Comparison of ENCODE assay signal across 23 mouse cellular contexts in genomic region chr11:119507772-119508171, GRCm38 (mm10). TPM values are rescaled to one million over a fixed set of nuclear protein-coding genes. Genes with fewer than 3 reads are reported as not detected.
DNase-seq lines count a peak whose midpoint lies in the region; ATAC-seq and TF ChIP-seq lines count a peak whose summit lies in the region.
"Had no signal": no experiment of that assay in that cellular context is flagged by ENCODE, and none has a peak within 500 bp of the region (broad histone marks: within the 10 kb centered on the region; RNA-seq: fewer than 3 reads in every experiment).

No protein-coding gene starts in this region.

- no peak for TF ChIP-seq CTCF in midbrain, postnatal 0 days (IDR thresholded peaks at IDR 0.05)
- no peak for TF ChIP-seq CTCF in thymus, adult 2 months (IDR thresholded peaks at IDR 0.05; ENCODE audit: borderline replicate concordance, control insufficient read depth, extremely low read depth, insufficient read depth, low read length, poor library complexity)

- no peak for ATAC-seq in hindbrain, embryonic 14.5 days (ENCODE audit: low FRiP score)
- ATAC-seq in midbrain, embryonic 12.5 days (ENCODE audit: low FRiP score, low read depth) = no peak
- no peak for ATAC-seq in midbrain, postnatal 0 days (ENCODE audit: low FRiP score)
- ATAC-seq: forebrain, embryonic 14.5 days; hindbrain, postnatal 0 days had no signal

- 0 out of 2 replicates have a peak overlapping the region, but pooled peaks have one; percentile 2 for H3K4me3 ChIP-seq in hindbrain, embryonic 10.5 days
- H3K4me3 ChIP-seq in hindbrain, embryonic 14.5 days (replicated peaks; ENCODE audit: low read length) = no peak overlapping the region
- no peak overlapping the region for H3K4me3 ChIP-seq in midbrain, embryonic 12.5 days
- no peak overlapping the region for H3K4me3 ChIP-seq in midbrain, postnatal 0 days (ENCODE audit: low read depth, low read length)
- H3K4me3 ChIP-seq in thymus, adult 2 months (ENCODE audit: control insufficient read depth, insufficient read depth, low read length) = no peak overlapping the region
- H3K4me3 ChIP-seq: embryonic facial prominence, embryonic 12.5 days; erythroblast, embryonic 14.5 days; heart, embryonic 12.5 days; limb, embryonic 13.5 days; lung, embryonic 15.5 days had no signal

- H3K36me3 ChIP-seq in hindbrain, embryonic 10.5 days = peaks cover 60% of the 10 kb centered on the region
- peaks cover 45% of the 10 kb centered on the region for H3K36me3 ChIP-seq in hindbrain, embryonic 14.5 days (replicated peaks; ENCODE audit: control insufficient read depth, insufficient read depth)
- peaks cover 53% of the 10 kb centered on the region for H3K36me3 ChIP-seq in midbrain, embryonic 12.5 days
- peaks cover 27% of the 10 kb centered on the region for H3K36me3 ChIP-seq in midbrain, postnatal 0 days (ENCODE audit: insufficient read depth, low read length)
- peaks cover 11% of the 10 kb centered on the region for H3K36me3 ChIP-seq in thymus, adult 2 months (ENCODE audit: control insufficient read depth, insufficient read depth, low read length)

- no peak for DNase-seq in hindbrain, embryonic 10.5 days (ENCODE audit: low spot score)
- DNase-seq in hindbrain, embryonic 14.5 days (ENCODE audit: low spot score) = no peak
- DNase-seq in midbrain, postnatal 0 days (ENCODE audit: low spot score) = no peak
- peak; percentile 85 for DNase-seq in layer of hippocampus, adult 9-11 months
- DNase-seq in telencephalon, adult 2 months (ENCODE audit: low read depth, low spot score) = peak; percentile 79
- no peak for DNase-seq in thymus, adult 2 months
- DNase-seq: adrenal gland, postnatal 36 days; B cell, adult 2 months; cerebellum, adult 2 months; heart, adult 11 months; heart, postnatal 14 days; kidney, adult 11 months; spleen, adult 18-20 months had no signal

- H3K9ac ChIP-seq in hindbrain, embryonic 14.5 days = no peak overlapping the region
- no peak overlapping the region for H3K9ac ChIP-seq in midbrain, embryonic 12.5 days (replicated peaks)
- no peak overlapping the region for H3K9ac ChIP-seq in midbrain, postnatal 0 days (replicated peaks; ENCODE audit: low read length, poor library complexity, severe bottlenecking)
- H3K9ac ChIP-seq: embryonic facial prominence, embryonic 12.5 days; heart, embryonic 12.5 days; limb, embryonic 13.5 days; liver, embryonic 14.5 days; lung, embryonic 15.5 days had no signal

- no peaks in the 10 kb centered on the region for H3K9me3 ChIP-seq in hindbrain, embryonic 10.5 days
- no peaks in the 10 kb centered on the region for H3K9me3 ChIP-seq in hindbrain, embryonic 14.5 days (ENCODE audit: control insufficient read depth, low read length)
- no peaks in the 10 kb centered on the region for H3K9me3 ChIP-seq in midbrain, embryonic 12.5 days
- no peaks in the 10 kb centered on the region for H3K9me3 ChIP-seq in midbrain, postnatal 0 days (ENCODE audit: low read length)
- H3K9me3 ChIP-seq: embryonic facial prominence, embryonic 12.5 days; heart, embryonic 12.5 days; limb, embryonic 13.5 days; lung, embryonic 15.5 days had no signal

- H3K4me2 ChIP-seq in hindbrain, embryonic 14.5 days (replicated peaks) = no peak overlapping the region
- H3K4me2 ChIP-seq in midbrain, embryonic 12.5 days (replicated peaks) = no peak overlapping the region
- no peak overlapping the region for H3K4me2 ChIP-seq in midbrain, postnatal 0 days (ENCODE audit: low read depth, low read length, poor library complexity, severe bottlenecking)
- H3K4me2 ChIP-seq: embryonic facial prominence, embryonic 12.5 days; heart, embryonic 12.5 days; limb, embryonic 13.5 days; lung, embryonic 15.5 days had no signal

- TF ChIP-seq POLR2A in thymus, adult 2 months (IDR thresholded peaks at IDR 0.05; ENCODE audit: control insufficient read depth, extremely low read depth, insufficient read depth, low read length, poor library complexity) = no peak

- H3K27ac ChIP-seq in hindbrain, embryonic 10.5 days = no peak overlapping the region
- H3K27ac ChIP-seq in hindbrain, embryonic 14.5 days = no peak overlapping the region
- H3K27ac ChIP-seq in midbrain, embryonic 12.5 days (replicated peaks) = 0 out of 2 replicates have a peak overlapping the region, but pooled peaks have one; percentile 76
- H3K27ac ChIP-seq in midbrain, postnatal 0 days (ENCODE audit: low read depth, low read length) = no peak overlapping the region
- H3K27ac ChIP-seq in thymus, adult 2 months (ENCODE audit: control insufficient read depth, insufficient read depth, low read length) = no peak overlapping the region
- H3K27ac ChIP-seq: embryonic facial prominence, embryonic 12.5 days; hindbrain, postnatal 0 days; limb, embryonic 13.5 days; liver, embryonic 14.5 days; lung, embryonic 15.5 days had no signal

- peaks cover 6% of the 10 kb centered on the region for H3K27me3 ChIP-seq in hindbrain, embryonic 10.5 days (ENCODE audit: insufficient read depth, poor library complexity, severe bottlenecking)
- no peaks in the 10 kb centered on the region for H3K27me3 ChIP-seq in hindbrain, embryonic 14.5 days (ENCODE audit: control insufficient read depth, insufficient read depth, low read length)
- H3K27me3 ChIP-seq in midbrain, embryonic 12.5 days = 0 out of 2 replicates have a peak, but pooled peaks cover 7% of the 10 kb centered on the region
- no peaks in the 10 kb centered on the region for H3K27me3 ChIP-seq in midbrain, postnatal 0 days (ENCODE audit: insufficient read depth, low read length)
- H3K27me3 ChIP-seq in thymus, adult 2 months (ENCODE audit: control insufficient read depth, insufficient read depth, low read length) = no peaks in the 10 kb centered on the region
- H3K27me3 ChIP-seq: embryonic facial prominence, embryonic 12.5 days; heart, embryonic 12.5 days; limb, embryonic 13.5 days; lung, embryonic 15.5 days had no signal

- WGBS in hindbrain, embryonic 10.5 days = 84% methylated on average over 8 of the region's 8 CpGs
- 87% methylated on average over 8 of the region's 8 CpGs for WGBS in hindbrain, embryonic 14.5 days
- WGBS in midbrain, embryonic 12.5 days = 87% methylated on average over 8 of the region's 8 CpGs
- 83% methylated on average over 8 of the region's 8 CpGs for WGBS in midbrain, postnatal 0 days
- 93% methylated on average over 8 of the region's 8 CpGs for WGBS in thymus, adult 2 months

- H3K4me1 ChIP-seq in hindbrain, embryonic 10.5 days (replicated peaks) = peaks cover 50% of the 10 kb centered on the region
- peaks cover 3% of the 10 kb centered on the region; the same call in 1 of the 2 replicates for H3K4me1 ChIP-seq in hindbrain, embryonic 14.5 days (replicated peaks; ENCODE audit: control insufficient read depth, insufficient read depth, low read length)
- peaks cover 37% of the 10 kb centered on the region for H3K4me1 ChIP-seq in midbrain, embryonic 12.5 days
- H3K4me1 ChIP-seq in midbrain, postnatal 0 days (ENCODE audit: insufficient read depth, low read length) = no peaks in the 10 kb centered on the region
- no peaks in the 10 kb centered on the region for H3K4me1 ChIP-seq in thymus, adult 2 months (replicated peaks; ENCODE audit: control insufficient read depth, insufficient read depth, low read length)
- H3K4me1 ChIP-seq: lung, embryonic 15.5 days had no signal

RNA-seq across cellular contexts. Expression of gene Endov, which starts 16.6 kb away (rescaled TPM):
- polyA plus RNA-seq in hindbrain, embryonic 10.5 days (2016; fragmentation: Nextera tagmentation; extraction: Ambion mirVana) = 21.4 and 23.4 TPM in 2 replicates
- polyA plus RNA-seq in hindbrain, embryonic 14.5 days (2014; fragmentation: Nextera tagmentation; extraction: Ambion mirVana) = 11.4 and 15.9 TPM in 2 replicates
- 24.9 and 25.1 TPM in 2 replicates for polyA plus RNA-seq in midbrain, embryonic 12.5 days (2016; fragmentation: Nextera tagmentation; extraction: Ambion mirVana)
- total RNA-seq in midbrain, postnatal 0 days (2014; rRNA removed) = 36.7 and 42.0 TPM in 2 replicates
- 13.2 and 13.3 TPM in 2 replicates for polyA plus RNA-seq in midbrain, postnatal 0 days (2015; fragmentation: Nextera tagmentation; extraction: Ambion mirVana)
- polyA plus RNA-seq in thymus, adult 2 months (2012; rRNA removed) = 30.7 and 31.1 TPM in 2 replicates

RNA-seq across cellular contexts. Expression of gene Nptx1, which starts 39.8 kb away (rescaled TPM):
- polyA plus RNA-seq in hindbrain, embryonic 10.5 days (2016; fragmentation: Nextera tagmentation; extraction: Ambion mirVana) = 3.2 and 9.7 TPM in 2 replicates
- 17.4 and 20.5 TPM in 2 replicates for polyA plus RNA-seq in hindbrain, embryonic 14.5 days (2014; fragmentation: Nextera tagmentation; extraction: Ambion mirVana)
- polyA plus RNA-seq in midbrain, embryonic 12.5 days (2016; fragmentation: Nextera tagmentation; extraction: Ambion mirVana) = 5.9 and 6.2 TPM in 2 replicates
- 16.3 and 22.4 TPM in 2 replicates for total RNA-seq in midbrain, postnatal 0 days (2014; rRNA removed)
- 7.5 and 7.6 TPM in 2 replicates for polyA plus RNA-seq in midbrain, postnatal 0 days (2015; fragmentation: Nextera tagmentation; extraction: Ambion mirVana)
- polyA plus RNA-seq in thymus, adult 2 months (2012; rRNA removed) = 0.85 and 0.89 TPM in 2 replicates
- total RNA-seq: common myeloid progenitor, adult 5-6 weeks had no signal
- polyA plus RNA-seq: erythroblast, embryonic 14.5 days; liver, embryonic 14.5 days had no signal

Comparison
In these comparisons a context has a peak if more than half of its experiments do, and no peak if none do; other contexts are left out.
1. DNase-seq: peak in layer of hippocampus, adult 9-11 months (single experiment) and telencephalon, adult 2 months (single experiment); none in hindbrain, embryonic 10.5 days (single experiment), hindbrain, embryonic 14.5 days (single experiment), midbrain, postnatal 0 days (single experiment) and thymus, adult 2 months (single experiment).